Mouse (Mus musculus) forebrain, embryonic 11.5 days (tissue): Measurements from ENCODE around the gene Ifna14. TPM values are rescaled to one million over a fixed set of nuclear protein-coding genes. Genes with fewer than 3 reads are reported as not detected.
"Not testable (repeated sequence)": the region's sequence is repeated elsewhere in the genome, so short reads cannot be mapped to it uniquely, and the experiment has no call there.

Experiments used
- ATAC-seq: fragments of 200-750 bp; cut with Nextera tagmentation; replicated peaks from 2 replicates; pipeline ENCODE4 v1.8.0; 2017; ENCODE audit warnings: moderate TSS enrichment; ENCODE audit not compliant: low FRiP score
- DNase-seq: peaks from one replicate; pipeline ENCODE4 v3.0.0-alpha.2; 2017; ENCODE audit warnings: low spot score
- H3K27ac ChIP-seq: fragments of 300-500 bp; sonication (generic); 2 replicates; pipeline ENCODE4 v1.5.1; 2014; ENCODE audit warnings: low read depth, low read length
- H3K27me3 ChIP-seq: fragments of 300-500 bp; sonication (generic); 2 replicates; pipeline ENCODE4 v1.6.1; 2014; ENCODE audit warnings: mild to moderate bottlenecking, low read length, mixed read lengths; ENCODE audit not compliant: control insufficient read depth, insufficient read depth
- H3K36me3 ChIP-seq: fragments of 300-500 bp; sonication (generic); 2 replicates; pipeline ENCODE4 v1.6.1; 2014; ENCODE audit warnings: mild to moderate bottlenecking, low read length, moderate library complexity, mixed read lengths; ENCODE audit not compliant: control insufficient read depth, insufficient read depth
- H3K4me1 ChIP-seq: fragments of 300-500 bp; sonication (generic); replicated peaks from 2 replicates; pipeline ENCODE4 v1.6.1; 2014; ENCODE audit warnings: low read length, mixed read lengths; ENCODE audit not compliant: control insufficient read depth, insufficient read depth
- H3K4me2 ChIP-seq: fragments of 300-500 bp; sonication (generic); 2 replicates; pipeline ENCODE4 v1.6.1; 2014; ENCODE audit warnings: low read depth, mild to moderate bottlenecking, low read length, moderate library complexity, mixed read lengths; ENCODE audit not compliant: severe bottlenecking
- H3K4me3 ChIP-seq: fragments of 300-500 bp; sonication (generic); 2 replicates; pipeline ENCODE4 v1.5.1; 2014; ENCODE audit warnings: low read depth, low read length
- H3K9ac ChIP-seq: fragments of 300-500 bp; sonication (generic); 2 replicates; pipeline ENCODE4 v1.6.1; 2014; ENCODE audit warnings: low read length
- H3K9me3 ChIP-seq: fragments of 300-500 bp; sonication (generic); 2 replicates; pipeline ENCODE4 v1.6.1; 2016; ENCODE audit warnings: low read length, mixed read lengths; ENCODE audit not compliant: control insufficient read depth
- WGBS: fragments of 180-500 bp; shearing (Covaris S2); extraction: QIAGEN DNeasy Blood & Tissue Kit; methylation state at CpG from one replicate; pipeline ENCODE4 v1.1.7; 2014; 5-methylcytosine and 5-hydroxymethylcytosine counted together
- polyA plus RNA-seq: library from polyadenylated mRNA; unstranded; fragments of >200 nt; fragmentation: Nextera tagmentation; extraction: Ambion mirVana; gene quantifications from 2 replicates; pipeline ENCODE4 v1.2.1, GENCODE M21; 2014

Gene Ifna14
- polyA plus RNA-seq = not detected in 2 replicates

DNA sequence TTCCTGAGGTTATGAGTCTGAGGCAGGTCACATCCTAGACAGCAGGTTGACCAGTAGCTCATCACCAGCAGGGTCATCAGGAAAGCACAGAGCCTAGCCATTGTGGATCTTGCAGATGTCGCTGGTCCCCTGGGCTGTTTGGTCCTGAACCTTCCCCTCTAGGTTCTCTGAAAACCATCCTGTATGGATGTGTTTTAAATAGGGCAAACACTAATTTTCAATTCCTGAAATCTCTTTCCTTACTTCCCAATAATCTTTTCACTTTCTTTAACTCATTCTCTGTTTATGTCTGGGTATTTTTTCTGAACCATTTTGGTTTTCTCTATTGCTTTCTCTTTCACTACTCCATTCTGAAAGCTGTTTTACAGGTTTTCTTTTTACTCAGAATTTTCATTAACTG is at the start of gene Ifna14:
TSS of gene Ifna14 (minus strand) at position 101 of the 400 bp plus-strand sequence.
- 71% methylated on average over 1 of the region's 1 CpGs for WGBS
- Histone ChIP-seq H3K4me2 (no peak within 1 kb of the TSS), H3K4me1 (no peaks in the 10 kb centered on the region), H3K9me3 (no peaks in the 10 kb centered on the region), H3K27me3 (no peaks in the 10 kb centered on the region), H3K36me3 (no peaks in the 10 kb centered on the region), H3K4me3 (no peak within 1 kb of the TSS), H3K27ac (no peak within 1 kb of the TSS), H3K9ac (no peak within 1 kb of the TSS)
- DNase-seq = no peak
- ATAC-seq = no peak

GRCm38 (mm10) chr4:88603276-88603675 is 31.7 kb upstream of the Ifna14 start, which contains the start of gene Ifna12:
Ifna12 (minus strand) TSS chr4:88603376.
- Histone ChIP-seq H3K9ac (no peak within 1 kb of the TSS), H3K27me3 (no peaks in the 10 kb centered on the region), H3K4me3 (no peak within 1 kb of the TSS), H3K36me3 (no peaks in the 10 kb centered on the region), H3K4me2 (no peak within 1 kb of the TSS), H3K9me3 (no peaks in the 10 kb centered on the region), H3K27ac (no peak within 1 kb of the TSS), H3K4me1 (no peaks in the 10 kb centered on the region)
- no peak for ATAC-seq
- no peak for DNase-seq

DNA sequence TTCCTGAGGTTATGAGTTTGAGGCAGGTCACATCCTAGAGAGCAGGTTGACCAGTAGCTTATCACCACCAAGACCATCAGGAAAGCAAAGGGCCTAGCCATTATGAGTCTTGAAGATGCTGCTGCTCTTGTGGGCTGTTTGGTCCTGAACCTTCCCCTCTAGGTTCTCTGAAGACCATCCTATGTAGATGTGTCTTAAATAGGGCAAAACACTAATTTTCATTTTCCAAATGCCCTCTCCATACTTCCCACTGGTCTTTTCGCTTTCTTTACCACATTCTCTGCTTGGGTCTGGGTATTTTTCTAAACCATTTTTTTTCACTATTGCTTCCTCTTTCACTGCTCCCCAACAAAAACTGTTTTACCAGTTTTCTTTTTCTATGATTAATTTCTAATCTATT is 20.7 kb upstream of the Ifna14 start, which contains the start of gene Ifna9:
TSS of gene Ifna9 (minus strand) at position 101 of the 400 bp plus-strand sequence.
- Histone ChIP-seq H3K4me2 (no peak within 1 kb of the TSS), H3K4me1 (no peaks in the 10 kb centered on the region), H3K27ac (no peak within 1 kb of the TSS), H3K9ac (no peak within 1 kb of the TSS), H3K36me3 (no peaks in the 10 kb centered on the region), H3K9me3 (no peaks in the 10 kb centered on the region), H3K4me3 (no peak within 1 kb of the TSS), H3K27me3 (no peaks in the 10 kb centered on the region)
- DNase-seq (no peak), ATAC-seq (no peak)
- WGBS = 91% methylated on average over 1 of the region's 1 CpGs

- no peak for ATAC-seq
- H3K27me3 ChIP-seq = no peaks in the 10 kb centered on the region
- H3K36me3 ChIP-seq = no peaks in the 10 kb centered on the region
- WGBS = 96% methylated on average over 1 of the region's 1 CpGs
- DNase-seq = no peak
- no peaks in the 10 kb centered on the region for H3K4me1 ChIP-seq
- H3K27ac ChIP-seq = no peak overlapping the region
- H3K4me3 ChIP-seq = no peak overlapping the region
- H3K9ac ChIP-seq = no peak overlapping the region
- no peak overlapping the region for H3K4me2 ChIP-seq
- H3K9me3 ChIP-seq = no peaks in the 10 kb centered on the region
Observed at GRCm38 (mm10) chr4:88561791-88562190, 9.8 kb downstream of the Ifna14 start.

GRCm38 (mm10) chr4:88558145-88558544 is 13.5 kb downstream of the Ifna14 start, which contains the start of gene Ifna15:
Ifna15 (minus strand) TSS chr4:88558245.
- H3K9ac ChIP-seq, H3K4me3 ChIP-seq, H3K27ac ChIP-seq, H3K27me3 ChIP-seq, H3K4me1 ChIP-seq, H3K9me3 ChIP-seq, H3K4me2 ChIP-seq, H3K36me3 ChIP-seq, DNase-seq, ATAC-seq: not testable (repeated sequence)

GRCm38 (mm10) chr4:88550161-88550945 is 21.2 kb downstream of the Ifna14 start:
- DNase-seq (peak; percentile 83), ATAC-seq (0 out of 2 replicates have a peak, but pooled peaks have one; percentile 61)
- Histone ChIP-seq H3K4me3 (peak overlapping the region; percentile 0; the same call in 1 of the 2 replicates), H3K27me3 (no peaks in the 10 kb centered on the region), H3K4me1 (no peaks in the 10 kb centered on the region), H3K4me2 (peak overlapping the region; percentile 16; the same call in 1 of the 2 replicates), H3K9ac (no peak overlapping the region), H3K36me3 (no peaks in the 10 kb centered on the region), H3K9me3 (no peaks in the 10 kb centered on the region), H3K27ac (no peak overlapping the region)
- WGBS = 37% methylated on average over 22 of the region's 22 CpGs

- WGBS = 90% methylated on average over 1 of the region's 1 CpGs
- no peak for ATAC-seq
- no peak for DNase-seq
- Histone ChIP-seq H3K4me1 (no peaks in the 10 kb centered on the region), H3K27me3 (no peaks in the 10 kb centered on the region), H3K9ac (no peak overlapping the region), H3K36me3 (no peaks in the 10 kb centered on the region), H3K27ac (no peak overlapping the region), H3K4me3 (no peak overlapping the region), H3K9me3 (no peaks in the 10 kb centered on the region), H3K4me2 (no peak overlapping the region)
Observed at GRCm38 (mm10) chr4:88547986-88548385, 23.6 kb downstream of the Ifna14 start.

GRCm38 (mm10) chr4:88543649-88544234 is 27.9 kb downstream of the Ifna14 start:
- DNase-seq (no peak), ATAC-seq (peak; percentile 67)
- H3K4me2 ChIP-seq = no peak overlapping the region
- H3K4me1 ChIP-seq = no peaks in the 10 kb centered on the region
- H3K9ac ChIP-seq = no peak overlapping the region
- H3K27ac ChIP-seq = no peak overlapping the region
- no peaks in the 10 kb centered on the region for H3K9me3 ChIP-seq
- H3K4me3 ChIP-seq = no peak overlapping the region
- H3K36me3 ChIP-seq = no peaks in the 10 kb centered on the region
- WGBS = 51% methylated on average over 2 of the region's 2 CpGs
- H3K27me3 ChIP-seq = no peaks in the 10 kb centered on the region
